Mouse (Mus musculus): ENCODE data around the gene Gm21905. TPM values are rescaled to one million over a fixed set of nuclear protein-coding genes. Genes with fewer than 3 reads are reported as not detected.

Gm21905 gene
- total RNA-seq (2022): not detected

GRCm38 (mm10) chr5:67946321-67946720, at the start of gene Gm21905:
Gene Gm21905 (minus strand): TSS chr5:67946421.
- DNase-seq: no peak

DNA sequence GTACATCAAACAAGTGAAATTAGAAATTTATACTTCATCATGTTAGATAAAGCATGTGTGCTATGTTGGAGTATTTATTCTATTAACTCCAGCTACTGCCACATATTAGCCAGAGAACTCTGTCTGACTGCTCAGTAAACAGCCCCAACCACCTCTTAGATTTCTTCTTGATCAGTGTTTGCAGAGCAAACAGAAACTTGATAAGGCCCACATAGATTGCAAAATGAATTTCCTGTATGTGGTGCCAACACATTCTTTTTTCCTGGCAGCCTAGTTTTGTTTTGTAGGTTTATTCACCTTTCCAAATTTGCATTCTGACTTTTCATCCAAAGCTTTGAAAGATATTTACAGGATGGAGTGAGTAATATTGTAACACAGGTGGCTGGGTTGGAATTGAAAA, 44.2 kb upstream of the Gm21905 start:
- DNase-seq: no peak

DNA sequence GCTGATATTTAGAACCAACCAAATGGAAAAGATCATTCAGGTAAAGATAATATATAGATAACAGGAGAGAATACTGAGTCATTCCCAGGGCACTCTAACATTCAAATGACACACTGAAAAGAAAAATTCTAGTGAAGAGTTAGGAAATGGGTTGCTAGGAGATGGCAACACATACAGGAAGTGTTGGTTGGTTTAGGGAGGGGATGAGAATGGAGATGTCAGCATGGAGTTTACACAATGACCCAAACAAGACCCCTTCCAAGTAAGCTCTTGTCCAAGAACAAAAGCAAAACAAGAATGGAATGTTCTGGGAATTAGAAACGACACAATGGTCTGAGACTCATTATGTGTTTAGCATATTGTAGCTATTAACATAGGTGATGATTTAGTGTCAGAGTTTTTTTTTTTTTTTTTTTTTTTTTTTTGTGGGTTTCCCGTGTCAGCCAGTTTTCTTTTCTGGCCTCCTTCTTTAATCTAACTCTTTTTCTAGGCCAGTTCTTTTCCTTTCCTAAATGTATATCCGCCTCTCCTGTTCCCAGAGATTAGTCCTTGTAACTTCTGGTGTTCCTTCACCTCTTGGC, 35.8 kb upstream of the Gm21905 start:
- no peak for DNase-seq

DNA sequence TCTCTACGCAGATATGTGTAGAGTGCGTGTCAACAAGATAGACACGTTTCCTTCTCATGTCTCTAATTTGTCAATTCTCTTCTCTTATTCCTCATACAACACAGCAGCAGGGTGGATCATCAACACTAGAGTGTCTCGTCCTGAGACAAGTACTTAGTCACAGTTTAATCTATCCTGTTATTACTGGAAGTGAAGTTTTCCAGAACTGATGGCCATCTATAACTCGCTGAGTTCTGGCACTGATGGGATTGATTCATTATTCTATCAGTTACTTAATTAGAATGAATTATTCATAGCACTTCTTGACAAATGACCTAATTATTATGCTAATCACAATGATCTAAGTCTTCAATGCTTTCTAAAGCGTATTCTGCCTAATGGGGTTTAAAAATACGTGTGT, 23.3 kb upstream of the Gm21905 start:
- DNase-seq: no peak

DNA sequence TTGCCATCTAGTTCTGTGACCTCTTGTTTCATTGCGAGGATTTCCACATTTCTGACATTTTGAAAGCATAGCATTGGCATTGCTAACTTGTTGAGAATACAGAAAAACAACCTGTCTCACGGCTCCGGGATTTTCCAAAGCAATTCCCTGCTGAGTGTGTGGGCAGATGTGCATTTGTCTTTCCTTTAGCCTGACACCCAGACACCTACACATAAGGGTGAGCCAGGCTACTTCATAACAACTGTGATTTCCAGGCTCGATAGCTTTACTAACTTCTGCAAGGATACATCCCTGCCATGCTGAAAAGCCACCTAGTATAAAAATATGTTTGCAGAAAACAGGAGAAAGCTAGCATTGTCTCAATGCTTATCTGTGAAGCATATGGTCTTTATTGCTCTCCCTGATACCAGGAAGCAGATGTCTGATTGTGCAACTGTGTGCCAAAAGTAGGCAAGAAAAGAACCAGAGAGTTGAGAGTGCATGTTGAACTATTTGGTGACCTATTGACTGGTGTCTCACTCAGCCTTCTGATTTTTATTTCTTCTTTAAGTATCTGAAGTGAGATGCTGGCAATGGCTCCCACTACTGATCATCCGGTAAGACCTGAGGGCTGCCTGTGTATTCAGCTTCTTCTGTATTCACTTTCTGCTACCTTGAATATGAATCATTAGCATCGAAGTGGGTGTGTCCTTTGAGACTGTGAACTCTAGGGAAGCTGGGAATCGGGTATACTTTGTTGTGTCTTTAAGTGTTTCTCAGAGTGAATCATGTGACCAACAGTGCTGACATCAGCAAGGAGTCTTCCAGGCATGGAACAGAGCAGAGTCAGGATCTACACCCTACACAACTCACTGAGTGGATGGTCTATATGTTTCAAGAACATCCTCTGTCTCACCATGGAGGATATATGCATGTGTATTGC, 15.7 kb upstream of the Gm21905 start:
- no peak for DNase-seq

DNA sequence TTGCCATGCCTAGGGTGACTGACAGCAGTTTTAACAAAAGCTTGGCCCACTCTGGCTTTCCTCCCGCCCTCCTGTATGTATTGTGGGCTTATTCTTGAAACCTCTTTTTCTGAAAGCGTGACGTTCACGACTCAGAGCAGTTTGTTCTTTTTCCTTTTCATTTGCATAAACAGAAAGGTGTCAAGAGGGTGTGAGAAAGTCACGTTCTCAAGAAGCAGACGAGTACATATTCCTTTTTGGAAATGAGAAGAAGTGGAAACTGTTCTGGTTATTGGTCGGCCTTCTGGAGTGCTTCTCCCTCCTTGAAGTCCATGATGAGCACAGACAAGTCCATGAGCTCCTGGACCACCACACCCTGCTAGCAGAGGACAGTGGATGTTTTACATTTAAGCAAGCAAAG, 9.3 kb upstream of the Gm21905 start:
- DNase-seq: no peak

- no peak for DNase-seq
Observed at GRCm38 (mm10) chr5:67954097-67954496, 7.9 kb upstream of the Gm21905 start.

DNA sequence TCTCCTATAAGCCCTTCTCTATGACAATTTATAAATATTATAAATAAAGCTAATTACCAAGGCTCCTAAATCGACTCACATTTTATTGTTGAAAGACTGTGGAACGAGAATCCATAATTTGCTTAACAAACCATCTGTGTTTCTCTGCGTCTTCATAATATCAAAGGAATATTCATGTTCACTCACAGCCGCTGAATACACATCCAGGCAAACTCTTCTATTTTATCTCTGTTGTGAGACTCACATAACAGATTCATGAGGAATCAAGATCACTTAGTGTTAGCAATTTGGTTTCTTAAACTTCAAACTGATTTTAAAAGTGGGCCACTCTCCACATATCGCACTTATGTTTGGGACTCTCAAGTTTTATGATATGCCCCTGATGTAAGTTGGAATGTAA, 1.9 kb upstream of the Gm21905 start:
- no peak for DNase-seq

GRCm38 (mm10) chr5:67947006-67947405, 785 bp upstream of the Gm21905 start:
- no peak for DNase-seq

- no peak for DNase-seq
Observed at GRCm38 (mm10) chr5:67944074-67944785, 2.0 kb downstream of the Gm21905 start.

DNA sequence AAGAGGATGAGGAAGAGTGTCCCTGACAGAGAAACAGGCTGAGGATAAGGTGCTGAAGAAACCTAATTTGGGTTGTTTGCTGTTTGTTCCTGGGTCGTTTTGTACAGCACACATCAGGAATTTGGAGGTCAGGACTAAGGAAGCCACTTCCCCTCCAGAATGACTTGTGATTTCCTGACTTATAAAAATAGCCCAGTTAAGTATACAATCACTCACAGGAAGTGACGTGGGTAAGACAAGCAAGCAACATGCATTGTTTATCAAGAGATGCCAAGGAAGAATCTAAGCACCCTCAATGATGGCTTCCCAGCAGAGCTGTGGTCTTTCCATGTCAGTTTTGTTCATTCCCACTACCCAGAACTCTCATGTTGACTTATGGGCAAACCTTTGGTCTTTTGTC, 3.0 kb downstream of the Gm21905 start:
- DNase-seq: no peak

DNA sequence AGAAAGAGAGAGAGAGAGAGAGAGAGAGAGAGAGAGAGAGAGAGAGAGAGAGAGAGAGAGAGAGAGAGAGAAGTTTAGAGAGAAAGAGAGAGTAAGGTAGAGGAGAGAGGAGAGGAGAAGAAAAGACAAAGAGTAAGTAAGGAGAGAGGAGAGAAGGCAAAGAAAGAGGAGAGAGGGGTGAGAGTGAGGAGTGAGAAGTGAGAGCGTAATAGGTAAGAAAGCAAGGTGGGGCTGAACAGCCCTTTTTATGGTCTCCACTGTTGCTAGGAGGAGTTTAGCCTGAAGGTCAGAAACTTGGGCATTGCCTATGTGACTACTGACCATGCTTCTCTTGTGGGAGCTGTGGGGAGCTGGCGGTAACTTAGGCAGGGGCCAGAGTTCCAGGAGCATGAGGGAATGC, 4.9 kb downstream of the Gm21905 start, which contains the start of gene Gm5108:
Gene Gm5108 (plus strand): TSS at position 301 of the 400 bp plus-strand sequence.
- no peak for DNase-seq

GRCm38 (mm10) chr5:67931623-67932022, 14.6 kb downstream of the Gm21905 start:
- DNase-seq: no peak

DNA sequence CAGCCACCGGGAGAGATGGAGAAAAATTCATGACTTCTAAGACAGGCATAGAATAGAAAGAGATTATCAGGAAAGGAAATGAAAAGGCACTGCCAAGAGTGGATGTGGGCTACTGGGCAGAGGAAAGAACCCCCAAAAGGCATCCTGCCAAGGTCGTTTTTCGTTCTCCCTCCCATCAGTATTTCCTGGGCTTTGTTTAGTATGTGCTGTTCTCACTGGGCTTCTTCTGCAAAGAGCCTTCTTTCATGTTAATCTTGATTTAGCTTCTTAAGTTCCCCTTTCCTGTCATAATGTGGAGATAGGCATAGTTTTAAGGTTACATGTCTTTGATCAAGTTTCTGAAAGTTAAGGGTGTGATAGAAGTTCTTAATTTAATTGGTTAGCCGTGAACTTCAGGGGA, 15.6 kb downstream of the Gm21905 start:
- no peak for DNase-seq

GRCm38 (mm10) chr5:67904555-67904954, 41.7 kb downstream of the Gm21905 start:
- no peak for DNase-seq

- DNase-seq: no peak
Observed at GRCm38 (mm10) chr5:67898921-67899320, 47.3 kb downstream of the Gm21905 start.

DNA sequence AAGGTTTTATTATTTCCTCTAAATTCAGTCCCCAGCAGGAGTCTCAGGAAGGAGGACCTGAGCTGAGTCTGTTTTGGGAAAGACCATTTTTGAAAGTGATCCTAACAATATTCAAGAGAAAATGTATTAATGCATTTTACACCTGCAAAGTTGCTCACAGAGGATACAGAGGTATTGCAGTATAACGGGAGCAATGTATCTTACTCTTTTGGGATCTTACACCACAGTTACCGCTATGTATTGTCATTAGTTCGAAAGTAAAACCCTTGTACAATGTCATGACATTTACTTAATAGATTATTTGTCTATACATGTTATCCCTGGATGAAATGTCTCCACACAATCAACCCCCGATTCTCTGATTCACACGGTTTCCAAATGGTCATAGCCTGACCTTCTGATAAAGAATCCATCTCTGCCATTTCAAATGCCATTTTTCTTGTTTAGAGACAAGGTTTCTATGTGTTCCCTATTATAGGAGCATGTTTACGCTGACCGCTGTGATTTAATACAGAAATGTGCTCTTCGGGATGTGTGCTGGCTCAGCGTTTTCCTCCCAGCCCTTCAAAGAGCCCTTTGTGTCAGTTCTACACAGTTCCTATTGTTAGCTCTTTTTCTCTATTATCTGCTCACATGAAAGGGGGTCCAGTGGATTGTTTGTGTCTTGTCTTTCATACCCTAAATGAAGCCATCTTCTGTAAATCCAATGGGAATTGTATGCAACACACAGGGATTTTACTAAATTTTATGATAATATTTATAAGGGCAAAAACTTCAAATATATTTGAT, 61.6 kb downstream of the Gm21905 start:
- no peak for DNase-seq

- DNase-seq: no peak
Observed at GRCm38 (mm10) chr5:67883564-67884171, 62.6 kb downstream of the Gm21905 start.
